Mouse (Mus musculus) frontal cortex, postnatal 36 days (tissue): ENCODE data around the gene Sap30.
"Not testable (repeated sequence)": the region's sequence is repeated elsewhere in the genome, so short reads cannot be mapped to it uniquely, and the experiment has no call there.

Source experiments
- DNase-seq, 2 experiments: peaks; one replicate each; pipeline ENCODE4 v3.0.0; 2022; ENCODE audit warnings: low spot score in 2 of 2

Gene Sap30

DNA sequence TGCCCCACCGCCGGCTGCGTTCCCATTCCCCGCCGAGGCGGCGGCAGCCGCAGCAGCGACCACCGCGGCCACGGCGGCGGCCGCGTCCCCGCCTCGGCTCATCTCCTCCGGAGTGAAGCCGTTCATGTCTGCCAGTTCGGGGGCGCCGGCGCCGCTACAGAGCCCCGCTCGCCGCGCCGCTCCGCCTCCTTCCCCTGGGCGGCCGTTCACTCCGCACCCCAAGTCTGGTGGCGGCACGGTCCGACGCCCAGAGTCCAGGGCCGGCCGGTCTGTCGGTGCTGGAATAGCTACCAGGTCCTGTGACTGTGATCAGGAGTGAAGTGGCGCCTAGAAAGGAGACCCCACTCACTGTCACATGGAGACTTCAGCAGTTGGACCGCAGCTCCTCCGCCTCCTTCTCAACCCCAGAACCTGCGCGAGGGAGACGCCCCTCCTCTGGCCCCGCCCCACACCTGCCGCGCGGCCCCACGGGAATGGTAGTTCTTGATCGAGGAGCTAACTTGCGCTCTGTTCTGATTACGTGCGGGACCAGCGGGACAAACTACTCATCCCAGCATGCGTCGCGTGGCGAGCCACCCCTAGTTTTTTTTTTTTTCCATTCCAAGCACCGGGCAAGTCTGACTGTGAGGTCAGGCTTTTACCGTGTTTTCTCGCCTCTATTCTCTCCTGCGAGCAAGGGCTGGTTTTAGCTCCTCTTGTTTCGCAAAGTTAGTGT, at the start of gene Sap30:
Sap30 (minus strand) TSS at position 420 of the 715 bp plus-strand sequence.
- DNase-seq, result peak; percentile 97 to 99

DNA sequence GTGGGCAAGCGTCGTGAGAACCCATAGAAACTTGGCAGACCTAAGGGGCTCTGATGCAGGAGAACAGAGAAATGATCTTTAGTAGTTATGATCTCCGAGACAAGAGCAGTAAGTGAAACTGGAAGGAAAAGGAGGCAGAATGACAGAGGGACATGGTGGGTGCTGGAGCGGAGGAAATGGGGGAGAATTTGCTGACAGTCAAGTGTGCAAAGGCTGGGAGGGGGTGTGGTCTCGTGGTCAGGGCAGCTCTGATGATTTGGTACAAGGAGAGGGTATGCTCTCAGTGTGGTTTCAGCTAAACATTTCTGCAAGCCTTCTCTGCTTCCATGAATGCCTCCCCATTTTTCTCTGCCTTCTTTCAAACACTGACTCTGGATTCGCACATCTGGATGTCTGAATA, 48.5 kb upstream of the Sap30 start:
- no peak for DNase-seq

- no peak for DNase-seq
Measured at GRCm38 (mm10) chr8:57534495-57534894, 46.8 kb upstream of the Sap30 start.

- DNase-seq, result no peak
Measured at GRCm38 (mm10) chr8:57533106-57533505, 45.4 kb upstream of the Sap30 start.

GRCm38 (mm10) chr8:57532223-57532622, 44.6 kb upstream of the Sap30 start:
- peak in 1 of 2 experiments; percentile 38 for DNase-seq

- peak; percentile 70 to 79 for DNase-seq
Measured at GRCm38 (mm10) chr8:57530666-57531349, 43.1 kb upstream of the Sap30 start.

DNA sequence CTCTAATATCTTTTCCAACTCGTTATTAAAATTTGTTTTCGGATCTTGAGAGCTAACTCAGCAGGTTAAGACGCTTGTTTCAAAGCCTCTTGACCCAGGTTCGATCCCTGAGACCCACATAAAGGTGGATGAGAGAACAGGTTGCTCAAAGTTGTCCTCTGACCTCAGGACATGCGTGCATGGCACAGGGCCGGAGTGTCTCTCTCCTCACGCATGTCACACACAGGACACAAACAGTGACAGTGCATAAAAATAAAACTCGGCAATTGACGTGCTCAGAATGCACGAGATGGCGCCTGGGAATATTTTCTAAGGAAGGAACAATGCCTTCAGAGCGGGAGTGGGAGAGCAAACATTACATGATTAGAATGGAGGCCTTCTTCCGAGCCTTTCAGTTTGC, 42.6 kb upstream of the Sap30 start:
- DNase-seq, result no peak

GRCm38 (mm10) chr8:57528036-57528435, 40.4 kb upstream of the Sap30 start:
- no peak for DNase-seq

GRCm38 (mm10) chr8:57520186-57520786, 32.6 kb upstream of the Sap30 start:
- no peak for DNase-seq

- DNase-seq, result no peak
Measured at GRCm38 (mm10) chr8:57517723-57518122, 30.1 kb upstream of the Sap30 start.

DNA sequence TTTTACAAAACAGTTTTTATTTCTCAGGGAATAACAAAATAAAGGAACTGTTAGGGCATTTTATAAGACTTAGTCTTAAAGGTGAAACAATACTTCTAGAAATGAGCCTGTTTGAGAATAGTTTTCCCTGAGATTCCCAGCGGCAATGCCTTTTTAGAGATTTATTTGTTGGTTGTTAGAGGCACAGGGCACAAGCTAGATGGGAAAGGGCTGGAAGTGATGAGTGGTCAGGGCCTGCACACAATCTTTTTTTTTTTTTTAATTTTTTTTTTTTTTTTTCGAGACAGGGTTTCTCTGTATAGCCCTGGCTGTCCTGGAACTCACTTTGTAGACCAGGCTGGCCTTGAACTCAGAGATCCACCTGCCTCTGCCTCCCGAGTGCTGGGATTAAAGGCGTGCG, 29.0 kb upstream of the Sap30 start:
- not testable (repeated sequence) for DNase-seq

GRCm38 (mm10) chr8:57513178-57513661, 25.6 kb upstream of the Sap30 start:
- DNase-seq, result not testable (repeated sequence)

- no peak for DNase-seq
Measured at GRCm38 (mm10) chr8:57512141-57513056, 24.7 kb upstream of the Sap30 start.

DNA sequence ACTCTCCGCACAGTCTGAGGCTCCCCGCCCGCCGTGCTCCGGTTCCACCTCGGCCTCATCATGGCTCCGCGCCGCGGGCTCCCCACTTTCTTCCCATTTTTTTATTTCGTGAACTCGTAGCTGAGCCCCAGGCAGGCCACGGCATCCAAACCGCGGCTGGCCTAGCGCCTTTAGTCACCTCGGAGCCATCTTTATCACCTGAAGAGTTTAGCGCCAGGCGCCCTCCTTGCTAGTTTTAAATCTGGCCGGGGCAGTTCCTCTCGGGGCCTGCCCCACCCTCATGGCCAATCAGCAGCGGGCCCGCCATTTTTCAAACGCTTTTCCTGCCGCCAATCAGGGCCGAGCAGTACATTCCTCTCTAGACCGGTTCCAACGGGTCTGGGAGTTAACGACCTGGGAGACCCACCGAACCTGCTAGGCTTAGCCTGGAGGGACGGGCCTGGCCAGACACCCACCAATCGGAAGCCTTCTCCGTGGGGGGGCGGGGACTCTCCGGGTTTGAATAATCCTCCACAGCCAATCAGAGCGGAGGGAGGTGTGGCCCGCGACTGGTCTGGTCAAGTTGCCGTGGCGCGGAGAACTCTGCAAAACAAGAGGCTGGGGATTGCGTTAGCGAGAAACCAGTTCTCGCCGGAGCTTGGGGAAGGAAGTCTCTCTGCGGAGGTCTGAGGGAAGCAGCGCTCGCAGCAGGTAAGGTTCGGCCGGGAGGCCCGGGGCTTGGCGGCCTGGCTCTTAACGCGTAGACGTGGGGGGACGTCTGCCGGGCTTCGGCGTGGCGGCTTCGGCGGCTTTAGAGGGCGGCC, 23.9 kb upstream of the Sap30 start, which contains the start of gene Hmgb2:
Hmgb2 (plus strand) TSS at position 592 of the 803 bp plus-strand sequence.
- DNase-seq, result peak; percentile 99

GRCm38 (mm10) chr8:57510791-57511315, 23.2 kb upstream of the Sap30 start:
- no peak for DNase-seq

DNA sequence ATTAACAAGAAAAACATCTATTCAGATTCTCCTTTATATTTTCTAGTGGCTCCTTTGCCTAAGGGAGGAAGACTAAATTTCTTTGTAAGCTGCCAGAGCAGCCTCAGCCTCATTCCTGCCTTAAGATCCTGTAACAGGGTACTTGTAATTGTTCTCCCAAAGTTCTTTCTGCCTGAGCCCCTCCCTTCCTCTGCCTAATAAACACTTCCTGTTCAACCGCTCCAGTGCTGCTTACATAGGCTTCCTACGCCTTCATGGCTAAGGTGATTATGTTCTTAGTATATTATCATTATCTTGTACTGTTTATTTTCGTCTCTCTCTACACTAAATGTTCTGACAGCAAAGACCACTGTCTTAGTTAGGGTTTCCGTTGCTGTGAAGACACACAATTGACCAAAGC, 21.0 kb upstream of the Sap30 start:
- no peak for DNase-seq

GRCm38 (mm10) chr8:57507556-57508063, 19.9 kb upstream of the Sap30 start:
- no peak for DNase-seq

GRCm38 (mm10) chr8:57505500-57505899, 17.8 kb upstream of the Sap30 start:
- not testable (repeated sequence) for DNase-seq

- peak; percentile 55 to 60 for DNase-seq
Measured at GRCm38 (mm10) chr8:57503641-57504040, 16.0 kb upstream of the Sap30 start.

- DNase-seq, result peak; percentile 17 to 27
Measured at GRCm38 (mm10) chr8:57498847-57499511, 11.3 kb upstream of the Sap30 start.
